Mouse (Mus musculus) olfactory bulb, adult 2 months (tissue): Measurements from ENCODE around the gene Smtnl1. TPM values are rescaled to one million over a fixed set of nuclear protein-coding genes. Genes with fewer than 3 reads are reported as not detected.

Source experiments
- H3K27ac ChIP-seq: fragments of 200-500 bp; 2 replicates; pipeline ENCODE4 v1.5.1; 2012; ENCODE audit warnings: low read depth, low read length; ENCODE audit not compliant: insufficient read depth
- H3K4me1 ChIP-seq: fragments of 200-500 bp; 2 replicates; pipeline ENCODE4 v1.6.1; 2012; ENCODE audit warnings: low read length; ENCODE audit not compliant: control insufficient read depth, insufficient read depth
- H3K4me3 ChIP-seq: fragments of 200-500 bp; 2 replicates; pipeline ENCODE4 v1.5.1; 2012; ENCODE audit warnings: mild to moderate bottlenecking, low read depth, low read length, moderate library complexity; ENCODE audit not compliant: insufficient read depth
- CTCF ChIP-seq: fragments of 200-500 bp; IDR thresholded peaks from 2 replicates; pipeline ENCODE4 v1.5.1; 2012; ENCODE audit warnings: low read depth, mild to moderate bottlenecking, low read length, moderate library complexity; ENCODE audit not compliant: insufficient read depth
- POLR2A ChIP-seq: fragments of 200-500 bp; IDR thresholded peaks from 2 replicates; pipeline ENCODE4 v1.6.1; 2012; ENCODE audit warnings: mild to moderate bottlenecking, low read depth, low read length, moderate library complexity; ENCODE audit not compliant: insufficient read depth
- WGBS: fragments of 180-500 bp; shearing (Covaris S2); methylation state at CpG from one replicate; pipeline ENCODE4 v1.1.7; 2018; 5-methylcytosine and 5-hydroxymethylcytosine counted together
- polyA plus RNA-seq: library from polyadenylated mRNA; stranded (reverse); fragments of >200 nt; gene quantifications from 2 replicates; pipeline ENCODE4 v1.2.4, GENCODE M21; 2012; ENCODE audit warnings: low replicate concordance; ENCODE audit not compliant: missing spikeins, insufficient read depth, insufficient read length

Smtnl1 gene
- polyA plus RNA-seq, 1 experiment: not detected

GRCm38 (mm10) chr2:84772454-84772853, 50.0 kb downstream of the Smtnl1 start:
- Histone ChIP-seq H3K4me3 (no peak overlapping the region), H3K27ac (no peak overlapping the region), H3K4me1 (peaks cover 10% of the 10 kb centered on the region)
- WGBS: 89% methylated on average over 4 of the region's 4 CpGs
- no peak for TF ChIP-seq CTCF
- no peak for TF ChIP-seq POLR2A

DNA sequence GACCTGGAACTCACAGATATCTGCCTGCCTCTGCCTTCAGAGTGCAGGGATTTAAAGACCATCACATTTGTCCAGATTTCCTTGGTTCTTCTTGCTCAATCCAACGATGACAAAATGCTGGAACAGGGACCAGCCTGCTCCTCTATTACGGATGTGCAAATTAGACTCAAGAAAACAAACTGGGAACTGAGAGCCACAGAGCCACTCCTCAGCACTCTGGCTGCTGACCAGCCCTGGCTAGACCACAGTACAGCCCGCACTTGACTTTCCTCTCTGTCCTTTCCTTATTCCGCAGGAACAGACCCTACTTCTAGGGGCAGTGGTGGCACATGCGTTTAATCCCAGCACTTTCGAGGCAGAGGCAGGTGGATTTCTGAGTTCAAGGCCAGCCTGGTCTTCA, 52.0 kb downstream of the Smtnl1 start:
- H3K4me1 ChIP-seq: peaks cover 10% of the 10 kb centered on the region
- no peak overlapping the region for H3K27ac ChIP-seq
- H3K4me3 ChIP-seq: no peak overlapping the region
- WGBS: 71% methylated on average over 6 of the region's 6 CpGs
- TF ChIP-seq CTCF (no peak), POLR2A (no peak)

DNA sequence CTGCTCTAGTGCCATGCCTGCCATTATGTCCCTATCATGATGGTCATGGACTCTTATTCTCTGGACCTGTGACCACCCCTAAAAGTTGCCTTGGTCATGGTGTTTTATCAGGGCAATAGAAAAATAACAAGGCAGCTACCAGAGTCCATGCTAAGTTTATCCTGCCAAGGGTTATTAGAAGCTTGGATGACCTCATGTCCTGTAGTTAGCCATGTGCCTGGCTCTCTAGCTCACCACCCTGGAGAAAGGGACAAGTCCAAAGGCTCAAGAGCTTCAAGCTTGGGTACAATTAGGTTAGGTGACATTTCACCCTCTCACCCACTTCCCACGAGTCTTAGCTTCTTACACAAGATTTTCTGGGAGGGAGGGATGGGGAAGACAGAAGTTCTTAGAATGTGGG, 59.6 kb downstream of the Smtnl1 start:
- H3K27ac ChIP-seq: no peak overlapping the region
- H3K4me3 ChIP-seq: no peak overlapping the region
- TF ChIP-seq CTCF (no peak), POLR2A (no peak)
- H3K4me1 ChIP-seq: no peaks in the 10 kb centered on the region
- WGBS: 70% methylated on average over 1 of the region's 1 CpGs

DNA sequence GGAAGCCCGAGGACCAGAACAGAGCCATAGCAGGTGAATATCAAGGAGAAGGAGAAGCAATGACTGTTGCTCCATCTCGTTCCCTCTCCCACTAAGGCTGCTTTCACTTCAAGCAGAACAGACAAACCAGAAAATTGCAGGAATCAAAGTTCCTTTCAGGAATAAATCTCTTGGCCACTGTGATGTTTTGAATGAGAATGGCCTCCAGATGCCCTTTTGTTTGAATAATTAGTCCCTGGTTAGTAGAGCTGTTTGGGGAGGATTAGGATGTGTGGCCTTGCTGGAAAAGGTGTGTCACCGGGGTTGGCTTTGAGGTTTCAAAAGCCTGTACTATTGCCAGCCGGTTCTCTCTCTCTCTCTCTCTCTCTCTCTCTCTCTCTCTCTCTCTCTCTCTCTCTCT, 60.2 kb downstream of the Smtnl1 start:
- Histone ChIP-seq H3K4me3 (no peak overlapping the region), H3K27ac (no peak overlapping the region), H3K4me1 (no peaks in the 10 kb centered on the region)
- TF ChIP-seq CTCF (no peak), POLR2A (no peak)
- WGBS: 36% methylated on average over 4 of the region's 4 CpGs

DNA sequence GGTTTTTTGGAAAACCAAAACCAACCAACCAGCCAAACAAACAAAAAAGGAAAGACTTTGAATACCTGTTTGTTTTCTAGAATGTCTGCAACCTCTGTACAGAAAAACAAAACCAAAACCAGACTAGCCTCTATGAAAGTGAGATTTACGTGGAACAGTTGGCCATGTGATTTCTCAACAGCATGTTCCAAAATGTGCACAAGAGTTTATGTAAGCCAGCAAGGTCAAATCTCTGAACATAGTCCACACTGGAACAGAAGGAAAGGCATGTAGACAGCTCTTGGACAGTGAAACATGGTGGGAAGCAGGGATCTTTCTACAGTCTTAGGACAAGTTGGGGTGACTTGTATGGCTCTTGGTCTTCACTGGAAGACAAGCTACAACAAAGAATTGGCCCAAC, 60.6 kb downstream of the Smtnl1 start:
- TF ChIP-seq POLR2A (no peak), CTCF (no peak)
- 96% methylated on average over 1 of the region's 1 CpGs for WGBS
- H3K4me3 ChIP-seq: no peak overlapping the region
- H3K27ac ChIP-seq: no peak overlapping the region
- no peaks in the 10 kb centered on the region for H3K4me1 ChIP-seq

DNA sequence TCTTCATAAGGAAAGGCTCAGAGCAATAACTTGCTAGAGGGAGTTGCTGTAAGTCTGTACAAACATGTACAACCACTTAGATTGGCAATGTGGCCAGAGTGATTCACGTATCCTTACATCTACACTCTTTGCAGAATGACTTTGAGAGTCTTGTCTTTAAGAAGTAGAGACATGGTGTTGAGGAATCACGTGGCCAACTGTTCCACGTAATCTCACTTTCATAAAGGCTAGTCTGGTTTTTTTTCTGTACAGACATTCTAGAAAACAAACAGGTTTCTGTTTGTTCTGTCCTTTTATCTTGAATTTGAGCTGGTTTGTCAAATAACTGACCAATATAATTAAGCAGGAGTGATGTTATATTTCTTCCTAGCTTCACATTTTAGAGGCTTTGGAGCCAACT, 61.1 kb downstream of the Smtnl1 start:
- no peaks in the 10 kb centered on the region for H3K4me1 ChIP-seq
- no peak overlapping the region for H3K27ac ChIP-seq
- 91% methylated on average over 3 of the region's 3 CpGs for WGBS
- TF ChIP-seq POLR2A (no peak), CTCF (no peak)
- no peak overlapping the region for H3K4me3 ChIP-seq

Other genes starting within 250 kb of the Smtnl1 start
- gene Ctnnd1, start 171.9 kb downstream of the Smtnl1 start, polyA plus RNA-seq: not detected in 2 replicates
- gene Btbd18, start 163.6 kb downstream of the Smtnl1 start, polyA plus RNA-seq: not detected in 2 replicates
- not detected in 2 replicates for gene Selenoh, start 151.9 kb downstream of the Smtnl1 start, polyA plus RNA-seq
- gene Gm28635, start 144.6 kb downstream of the Smtnl1 start, polyA plus RNA-seq: not detected in 2 replicates
- gene Med19, start 144.2 kb downstream of the Smtnl1 start, polyA plus RNA-seq: not detected in 2 replicates
- gene Tmx2, start 143.5 kb downstream of the Smtnl1 start, polyA plus RNA-seq: not detected in 2 replicates
- not detected in 2 replicates for gene Zdhhc5, start 107.5 kb downstream of the Smtnl1 start, polyA plus RNA-seq
- gene Clp1, start 95.3 kb downstream of the Smtnl1 start, polyA plus RNA-seq: not detected in 2 replicates
- gene Ypel4, start 88.6 kb downstream of the Smtnl1 start, polyA plus RNA-seq: 194 TPM in 1 of 2 replicates, not detected in the other
- not detected in 2 replicates for gene Gm19426, start 79.0 kb downstream of the Smtnl1 start, polyA plus RNA-seq
- gene Serping1, start 47.2 kb downstream of the Smtnl1 start, polyA plus RNA-seq: not detected in 2 replicates
- gene Ube2l6, start 23.8 kb downstream of the Smtnl1 start, polyA plus RNA-seq: not detected in 2 replicates
- not detected in 2 replicates for gene Timm10, start 4.3 kb upstream of the Smtnl1 start, polyA plus RNA-seq
- not detected in 2 replicates for gene Slc43a1, start 16.2 kb upstream of the Smtnl1 start, polyA plus RNA-seq
- not detected in 2 replicates for gene Rtn4rl2, start 64.1 kb upstream of the Smtnl1 start, polyA plus RNA-seq
- gene Slc43a3, start 113.9 kb upstream of the Smtnl1 start, polyA plus RNA-seq: not detected in 2 replicates
- gene Prg2, start 157.8 kb upstream of the Smtnl1 start, polyA plus RNA-seq: not detected in 2 replicates
- gene Prg3, start 165.6 kb upstream of the Smtnl1 start, polyA plus RNA-seq: not detected in 2 replicates
- not detected in 2 replicates for gene Ssrp1, start 214.6 kb upstream of the Smtnl1 start, polyA plus RNA-seq
- not detected in 2 replicates for gene P2rx3, start 214.8 kb upstream of the Smtnl1 start, polyA plus RNA-seq
- not detected in 2 replicates for gene Tnks1bp1, start 225.4 kb upstream of the Smtnl1 start, polyA plus RNA-seq